Mouse (Mus musculus): ENCODE data around the gene Rtl9.

Gene Rtl9

DNA sequence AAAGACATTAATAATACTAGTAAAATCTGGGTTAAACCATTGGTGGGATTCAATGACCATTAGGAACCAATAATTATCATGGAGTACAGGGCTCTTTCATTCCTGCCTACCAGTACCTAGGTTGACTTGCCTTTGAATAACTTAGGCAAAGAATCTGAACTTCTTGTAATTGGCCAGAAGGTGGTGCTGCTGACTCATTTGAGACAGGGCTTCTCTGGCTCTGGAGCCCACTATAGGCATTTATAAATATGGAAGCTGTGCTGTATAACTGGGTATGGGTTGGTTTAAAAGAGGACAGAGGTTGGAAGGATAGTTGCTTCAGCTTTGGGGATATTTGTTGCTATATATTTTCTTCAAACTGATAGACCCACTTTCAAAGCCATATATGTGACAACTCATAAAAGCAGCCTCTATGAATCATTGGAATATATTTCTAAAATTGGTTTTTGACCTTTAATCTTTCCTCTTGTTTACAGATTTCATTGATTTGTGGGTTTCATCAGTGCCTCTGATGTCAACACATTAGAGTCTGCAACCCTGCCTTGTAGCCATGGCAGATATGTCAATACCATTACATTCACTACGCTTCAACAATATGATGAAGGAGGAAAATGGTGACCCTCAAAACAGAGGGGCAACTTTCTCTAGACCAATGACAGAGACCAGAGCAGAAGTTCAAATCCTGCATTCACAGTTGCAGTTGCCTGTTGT is at the start of gene Rtl9:
Gene Rtl9, plus strand, starts transcription at position 551 of the 711 bp plus-strand sequence.
- no peak for ATAC-seq (ENCODE audit: insufficient number of reproducible peaks, low FRiP score, low TSS enrichment)

DNA sequence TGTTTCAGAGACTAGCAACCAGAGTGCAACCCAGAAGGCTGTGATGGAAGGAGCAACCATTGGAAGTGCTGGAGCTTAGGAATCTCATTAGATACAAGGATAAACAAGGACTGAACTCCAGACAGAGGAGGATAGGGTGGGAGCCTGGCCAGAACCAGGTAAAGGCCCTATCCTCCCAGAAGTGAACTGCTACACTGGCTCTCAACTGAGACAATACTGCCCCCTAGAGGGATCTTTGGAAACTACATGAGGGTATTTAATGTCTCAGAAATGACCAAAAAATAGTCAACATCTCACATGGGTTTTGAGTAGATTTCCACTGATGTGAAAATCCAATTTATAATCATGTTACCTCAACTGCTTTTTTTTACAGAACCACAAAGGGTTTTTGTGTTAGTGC is 47.9 kb upstream of the Rtl9 start:
- ATAC-seq (ENCODE audit: insufficient number of reproducible peaks, low FRiP score, low TSS enrichment) = no peak

DNA sequence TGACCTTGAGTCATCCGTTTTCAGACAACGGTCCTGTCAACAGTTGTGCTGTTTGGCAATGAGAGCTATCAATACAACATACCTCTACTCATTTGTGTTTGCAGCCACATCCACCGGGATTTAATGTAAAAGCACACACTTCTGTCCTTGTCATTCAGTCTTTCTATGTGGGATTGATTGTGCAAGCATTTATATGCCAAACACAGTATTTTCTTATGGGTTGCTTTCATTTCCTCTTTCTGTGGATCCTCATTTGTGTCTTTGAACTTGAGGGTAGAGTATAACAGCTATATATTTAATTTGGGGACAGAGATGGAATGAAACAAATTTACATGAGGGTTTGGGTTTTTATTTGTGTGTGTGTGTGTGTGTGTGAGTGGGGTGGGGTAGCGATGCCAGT is 47.5 kb upstream of the Rtl9 start:
- no peak for ATAC-seq (ENCODE audit: insufficient number of reproducible peaks, low FRiP score, low TSS enrichment)

GRCm38 (mm10) chrX:143058829-143059228 is 40.6 kb upstream of the Rtl9 start:
- ATAC-seq (ENCODE audit: insufficient number of reproducible peaks, low FRiP score, low TSS enrichment) = peak; percentile 26; the same call in 1 of the 2 replicates

DNA sequence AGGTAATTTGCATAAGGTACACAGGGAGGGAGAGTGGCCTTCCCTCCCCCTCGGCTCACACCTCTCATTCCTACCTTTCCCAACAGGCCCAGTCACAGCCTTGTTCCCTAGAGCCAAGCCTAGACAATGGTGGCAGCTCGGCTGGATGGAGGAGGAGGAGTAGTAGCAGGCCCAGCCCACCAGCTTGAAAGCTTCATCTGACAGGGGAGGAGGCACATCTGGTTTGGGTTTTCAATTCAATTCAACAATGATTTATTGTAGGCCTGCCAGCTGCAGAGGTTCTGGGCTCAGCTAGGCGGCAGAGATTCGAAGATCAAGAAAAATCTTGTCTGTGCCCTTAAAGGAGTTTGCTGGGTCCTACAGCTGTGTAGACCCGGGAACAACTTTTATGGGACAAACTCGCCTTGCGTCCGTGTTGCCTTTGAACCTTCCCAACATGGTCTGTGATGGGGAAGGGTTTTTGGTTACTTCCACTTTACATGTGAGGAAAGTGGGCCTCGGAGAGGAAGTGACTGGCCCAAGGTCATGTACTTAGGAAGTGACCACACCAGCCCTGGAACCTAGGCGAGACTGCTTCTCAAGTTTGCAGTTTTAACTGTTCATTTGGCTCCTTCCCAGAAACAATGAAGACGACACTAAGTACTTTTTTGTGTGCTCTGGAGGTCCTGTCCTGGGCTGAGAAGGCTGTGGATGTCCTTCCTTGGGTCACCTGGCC is 36.6 kb upstream of the Rtl9 start:
- no peak for ATAC-seq (ENCODE audit: insufficient number of reproducible peaks, low FRiP score, low TSS enrichment)

DNA sequence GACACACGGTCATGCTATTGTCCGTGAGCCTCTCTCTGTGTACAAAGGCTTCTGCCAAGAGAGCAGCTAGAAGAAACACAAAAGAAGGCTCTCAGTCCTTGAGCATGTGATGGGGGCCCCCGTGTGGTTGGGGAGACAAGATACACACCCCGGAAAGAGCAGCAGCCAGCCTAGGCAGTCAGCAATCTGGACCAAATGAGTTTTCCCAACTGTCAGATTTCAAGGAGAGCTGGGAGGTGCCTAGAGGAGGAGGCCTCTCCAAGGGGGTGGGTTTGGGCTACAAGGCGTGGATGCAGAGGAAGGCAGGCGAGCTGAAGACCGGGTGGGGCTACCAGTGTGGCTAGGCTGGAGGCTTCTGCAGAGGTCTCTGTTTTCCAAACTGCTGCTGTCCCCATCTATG is 35.6 kb upstream of the Rtl9 start:
- no peak for ATAC-seq (ENCODE audit: insufficient number of reproducible peaks, low FRiP score, low TSS enrichment)

GRCm38 (mm10) chrX:143064288-143064687 is 35.1 kb upstream of the Rtl9 start:
- no peak for ATAC-seq (ENCODE audit: insufficient number of reproducible peaks, low FRiP score, low TSS enrichment)

DNA sequence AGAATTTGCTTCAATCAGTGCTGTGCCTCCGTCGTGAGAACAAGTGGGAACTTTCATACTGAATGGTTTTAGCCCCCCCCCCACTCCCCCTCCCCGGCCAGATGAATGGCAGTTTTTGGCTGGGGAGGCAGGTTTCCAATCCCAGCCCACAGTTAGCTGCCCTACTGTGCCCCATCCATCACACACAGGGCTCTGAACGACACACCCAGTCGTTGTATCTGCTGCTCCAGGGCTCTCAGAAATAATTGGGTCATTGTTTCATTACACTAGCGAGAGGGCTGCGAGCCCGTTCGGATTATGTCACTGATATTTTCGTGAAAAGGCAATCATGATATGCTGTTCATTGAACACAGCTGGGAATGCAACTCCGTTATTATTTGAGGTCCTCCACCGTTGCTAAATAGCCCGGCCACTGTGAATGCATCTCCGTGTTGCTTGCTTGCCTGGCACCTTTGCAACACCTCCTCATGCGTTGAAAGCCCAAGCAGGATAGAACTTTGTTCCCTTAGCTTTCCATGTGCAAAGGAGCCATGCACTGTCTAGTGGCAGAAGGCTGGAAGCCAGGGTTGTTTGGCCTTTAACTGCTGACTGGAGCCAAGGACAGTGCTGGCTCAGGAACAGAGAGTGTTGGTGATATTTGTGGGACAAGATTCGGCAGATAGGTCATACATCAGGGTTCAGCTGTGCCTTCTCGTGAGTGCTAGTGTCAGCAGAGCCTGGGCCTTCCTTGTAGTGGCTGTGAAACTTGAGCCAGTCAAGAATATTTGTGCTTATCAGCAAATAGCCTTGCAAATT is 32.9 kb upstream of the Rtl9 start:
- peak; percentile 58 for ATAC-seq (ENCODE audit: insufficient number of reproducible peaks, low FRiP score, low TSS enrichment)

GRCm38 (mm10) chrX:143067115-143067514 is 32.3 kb upstream of the Rtl9 start:
- 0 out of 2 replicates have a peak, but pooled peaks have one; percentile 64 for ATAC-seq (ENCODE audit: insufficient number of reproducible peaks, low FRiP score, low TSS enrichment)

GRCm38 (mm10) chrX:143067576-143067975 is 31.8 kb upstream of the Rtl9 start:
- ATAC-seq (ENCODE audit: insufficient number of reproducible peaks, low FRiP score, low TSS enrichment) = no peak

DNA sequence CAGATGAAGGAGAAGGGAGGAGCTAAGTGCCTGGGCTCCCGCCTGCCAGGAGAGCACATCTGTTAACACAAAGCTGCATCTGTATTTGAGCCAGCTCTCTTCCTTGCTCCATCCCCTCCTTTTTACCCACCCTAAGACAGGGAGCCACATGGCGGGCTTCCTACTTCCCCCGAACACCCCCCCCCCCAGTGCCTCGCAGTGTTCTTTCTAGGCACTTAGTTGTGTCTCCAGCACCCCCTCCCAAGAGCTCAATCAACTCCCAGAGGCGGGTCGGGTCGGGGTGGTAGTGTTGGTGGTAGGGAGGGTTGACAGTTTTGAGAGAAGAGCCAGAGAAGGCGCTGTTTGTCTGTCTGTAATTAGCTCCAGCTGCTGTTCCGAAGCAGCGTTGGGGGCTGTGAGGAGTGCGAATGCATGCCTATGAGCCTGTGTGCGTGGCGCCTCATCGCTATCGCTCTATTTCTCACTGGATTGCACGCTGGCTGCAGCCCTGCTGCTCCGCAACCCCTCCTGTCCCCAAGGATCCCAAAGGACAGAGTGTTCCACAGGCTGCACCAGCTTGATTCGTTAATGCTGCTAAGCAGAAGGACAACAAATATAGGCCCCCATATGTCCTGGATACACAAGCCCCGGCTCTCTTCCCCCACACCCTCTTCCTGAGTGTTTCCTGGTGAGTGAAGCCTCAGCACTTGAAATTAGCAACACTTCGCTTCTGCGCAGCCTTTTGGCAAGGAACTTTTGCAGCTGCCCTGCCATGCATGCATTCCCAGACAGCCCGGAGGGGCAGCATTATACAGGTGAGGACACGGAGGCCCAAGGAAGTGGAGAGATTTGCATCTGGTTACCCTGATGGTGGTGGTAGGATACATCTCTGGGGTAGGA is 18.7 kb upstream of the Rtl9 start:
- no peak for ATAC-seq (ENCODE audit: insufficient number of reproducible peaks, low FRiP score, low TSS enrichment)

DNA sequence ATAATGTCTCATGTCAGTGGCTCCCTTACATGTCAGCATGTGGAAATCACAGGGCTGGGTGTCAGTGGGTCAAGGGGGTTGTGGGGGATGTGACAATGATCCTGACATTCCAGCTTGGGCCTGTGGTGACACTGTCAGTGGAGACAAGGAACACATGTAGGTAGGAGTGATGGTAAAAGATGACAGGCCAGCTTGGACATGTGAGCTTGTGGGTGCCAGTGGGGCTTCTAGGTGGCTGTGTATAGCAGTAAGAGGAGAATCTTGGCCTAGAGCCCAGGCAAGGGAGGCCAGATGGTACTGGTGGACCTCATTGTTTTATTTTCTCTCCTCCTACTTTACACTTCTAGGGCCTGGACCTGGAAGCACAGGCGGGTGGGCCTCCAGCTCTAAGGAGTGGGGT is 16.7 kb upstream of the Rtl9 start:
- peak; percentile 64 for ATAC-seq (ENCODE audit: insufficient number of reproducible peaks, low FRiP score, low TSS enrichment)

GRCm38 (mm10) chrX:143088225-143088624 is 11.2 kb upstream of the Rtl9 start:
- ATAC-seq (ENCODE audit: insufficient number of reproducible peaks, low FRiP score, low TSS enrichment) = no peak

DNA sequence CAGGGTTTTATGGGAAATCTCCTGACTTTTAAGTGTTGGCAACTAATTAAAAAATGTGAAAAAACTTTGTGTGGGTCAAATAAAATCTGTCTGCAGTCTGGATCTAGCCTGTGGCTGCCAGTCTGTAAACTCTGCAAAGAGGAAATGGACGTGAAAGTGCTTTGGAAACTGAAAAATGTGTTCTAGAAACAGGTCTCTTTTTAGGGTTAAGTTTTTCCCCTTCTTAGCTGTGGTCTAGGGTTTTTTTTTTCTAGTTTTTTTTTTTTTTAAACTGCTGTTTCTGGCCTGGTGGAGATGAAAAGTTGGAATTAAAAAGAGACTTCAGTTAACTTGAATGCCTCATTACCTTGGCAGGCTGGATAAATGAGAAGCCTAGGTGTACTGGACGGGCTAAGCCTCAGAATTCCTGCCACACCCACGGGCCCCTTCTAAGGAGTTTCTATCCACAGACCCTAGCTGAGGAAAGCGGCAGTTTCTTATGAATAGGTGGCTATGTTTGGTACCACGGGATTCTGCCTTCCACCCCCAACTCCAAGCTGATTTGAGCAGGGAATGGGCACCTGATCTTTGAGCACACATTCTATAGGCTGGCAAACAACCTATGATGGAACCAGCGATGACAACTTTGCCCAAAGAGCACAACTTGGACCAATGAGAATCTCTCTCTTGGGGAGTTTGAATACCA is 8.3 kb upstream of the Rtl9 start:
- ATAC-seq (ENCODE audit: insufficient number of reproducible peaks, low FRiP score, low TSS enrichment) = no peak

DNA sequence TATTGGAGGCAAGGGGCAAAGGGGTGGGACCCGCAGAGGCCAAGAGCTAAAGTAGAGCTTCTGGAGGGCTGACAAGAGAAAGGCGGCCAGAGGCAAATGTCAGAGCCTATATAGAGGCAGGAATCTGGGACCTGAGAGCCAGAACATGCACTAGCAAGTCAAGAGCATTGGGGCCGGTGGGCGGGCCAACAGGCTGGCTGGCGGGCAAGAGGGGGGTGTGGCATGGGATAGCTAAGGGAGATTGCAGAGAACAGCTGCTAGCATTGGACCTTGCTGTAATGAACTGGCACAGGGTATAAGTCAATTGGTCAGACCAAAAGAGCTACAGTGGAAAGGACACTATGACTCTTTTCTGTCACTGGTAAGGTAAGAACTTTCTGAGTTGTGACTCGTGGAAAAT is 1.8 kb upstream of the Rtl9 start:
- no peak for ATAC-seq (ENCODE audit: insufficient number of reproducible peaks, low FRiP score, low TSS enrichment)

DNA sequence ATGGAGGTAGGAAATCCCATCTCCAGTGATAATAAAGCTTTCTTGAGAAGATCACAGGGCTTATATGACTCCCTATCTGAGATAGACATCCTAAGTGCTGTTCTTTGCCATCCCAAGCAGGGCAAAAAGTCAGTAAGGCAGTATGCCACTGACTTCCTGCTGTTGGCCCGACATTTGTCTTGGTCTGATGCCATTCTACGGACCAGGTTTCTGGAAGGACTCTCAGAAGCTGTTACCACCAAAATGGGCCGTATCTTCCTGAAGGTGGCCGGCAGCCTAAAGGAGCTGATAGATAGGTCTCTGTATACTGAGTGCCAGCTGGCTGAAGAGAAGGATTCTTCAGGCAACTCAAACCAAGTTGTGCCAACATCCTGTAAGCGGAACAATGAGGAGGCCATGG is 3.8 kb downstream of the Rtl9 start:
- no peak for ATAC-seq (ENCODE audit: insufficient number of reproducible peaks, low FRiP score, low TSS enrichment)

DNA sequence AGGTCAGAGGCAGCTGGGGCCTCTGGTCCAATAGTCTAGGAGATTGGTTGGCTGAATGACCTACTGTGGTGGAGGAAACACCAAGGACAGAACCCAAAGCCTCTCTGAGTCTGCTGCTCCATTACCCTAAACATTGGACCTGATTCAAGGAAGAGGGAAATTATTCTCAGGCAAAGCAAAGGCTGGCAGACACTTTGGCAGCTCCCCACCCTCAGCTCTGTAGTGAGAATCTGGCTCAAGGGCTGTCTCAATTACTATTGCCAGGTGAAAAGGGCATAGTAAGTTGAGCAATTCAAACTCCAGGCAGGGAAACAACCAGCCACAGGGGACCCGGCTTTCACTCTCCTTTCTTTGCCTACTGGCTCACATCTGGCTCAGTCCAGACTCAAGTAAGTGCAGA is 6.5 kb downstream of the Rtl9 start:
- no peak for ATAC-seq (ENCODE audit: insufficient number of reproducible peaks, low FRiP score, low TSS enrichment)

GRCm38 (mm10) chrX:143112546-143112945 is 13.2 kb downstream of the Rtl9 start:
- no peak for ATAC-seq (ENCODE audit: insufficient number of reproducible peaks, low FRiP score, low TSS enrichment)

Measured in cerebellum, adult (tissue).